In genomic region chr8:121027787-121028186, GRCm38 (mm10) we compare ENCODE assay signal across 8 mouse cellular contexts. TPM values are rescaled to one million over a fixed set of nuclear protein-coding genes. Genes with fewer than 3 reads are reported as not detected.
DNase-seq lines count a peak whose midpoint lies in the region; ATAC-seq and TF ChIP-seq lines count a peak whose summit lies in the region.

No protein-coding gene starts in this region.

- WGBS in hindbrain, postnatal 0 days = 43% methylated on average over 13 of the region's 13 CpGs
- 46% methylated on average over 13 of the region's 13 CpGs for WGBS in hindbrain, embryonic 12.5 days
- WGBS in lung, postnatal 0 days = 6% methylated on average over 13 of the region's 13 CpGs
- 35% methylated on average over 13 of the region's 13 CpGs for WGBS in forebrain, postnatal 0 days
- 49% methylated on average over 13 of the region's 13 CpGs for WGBS in hindbrain, embryonic 10.5 days

- H3K9ac ChIP-seq in hindbrain, postnatal 0 days (replicated peaks; ENCODE audit: low read length) = no peak overlapping the region
- no peak overlapping the region for H3K9ac ChIP-seq in hindbrain, embryonic 12.5 days
- no peak overlapping the region for H3K9ac ChIP-seq in lung, postnatal 0 days (replicated peaks; ENCODE audit: low read depth)
- no peak overlapping the region for H3K9ac ChIP-seq in forebrain, postnatal 0 days

- H3K9me3 ChIP-seq in hindbrain, postnatal 0 days (ENCODE audit: low read length) = no peaks in the 10 kb centered on the region
- no peaks in the 10 kb centered on the region for H3K9me3 ChIP-seq in hindbrain, embryonic 12.5 days (replicated peaks)
- H3K9me3 ChIP-seq in lung, postnatal 0 days (ENCODE audit: low read length) = no peaks in the 10 kb centered on the region
- H3K9me3 ChIP-seq in forebrain, postnatal 0 days (ENCODE audit: low read length) = no peaks in the 10 kb centered on the region
- H3K9me3 ChIP-seq in hindbrain, embryonic 10.5 days = no peaks in the 10 kb centered on the region

- no peak for TF ChIP-seq CTCF in hindbrain, postnatal 0 days (IDR thresholded peaks at IDR 0.05; ENCODE audit: low read depth)
- no peak for TF ChIP-seq CTCF in lung, postnatal 0 days (IDR thresholded peaks at IDR 0.05)
- no peak for TF ChIP-seq CTCF in forebrain, postnatal 0 days (IDR thresholded peaks at IDR 0.05; ENCODE audit: low read depth)

- H3K4me3 ChIP-seq in hindbrain, postnatal 0 days (ENCODE audit: low read length) = no peak overlapping the region
- H3K4me3 ChIP-seq in hindbrain, embryonic 12.5 days = no peak overlapping the region
- no peak overlapping the region for H3K4me3 ChIP-seq in lung, postnatal 0 days (ENCODE audit: low read depth, low read length)
- H3K4me3 ChIP-seq in forebrain, postnatal 0 days (ENCODE audit: low read depth, low read length) = no peak overlapping the region
- H3K4me3 ChIP-seq in hindbrain, embryonic 10.5 days = no peak overlapping the region

- TF ChIP-seq EP300 in lung, postnatal 0 days (IDR thresholded peaks at IDR 0.05) = no peak

- ATAC-seq in hindbrain, postnatal 0 days = no peak
- ATAC-seq in hindbrain, embryonic 12.5 days (ENCODE audit: low FRiP score) = no peak
- no peak for ATAC-seq in lung, postnatal 0 days
- no peak for ATAC-seq in forebrain, postnatal 0 days

- H3K36me3 ChIP-seq in hindbrain, postnatal 0 days (ENCODE audit: insufficient read depth, low read length) = no peaks in the 10 kb centered on the region
- H3K36me3 ChIP-seq in hindbrain, embryonic 12.5 days = no peaks in the 10 kb centered on the region
- no peaks in the 10 kb centered on the region for H3K36me3 ChIP-seq in lung, postnatal 0 days (ENCODE audit: insufficient read depth, low read length)
- H3K36me3 ChIP-seq in forebrain, postnatal 0 days (ENCODE audit: insufficient read depth) = no peaks in the 10 kb centered on the region
- H3K36me3 ChIP-seq in hindbrain, embryonic 10.5 days = no peaks in the 10 kb centered on the region

- H3K4me1 ChIP-seq in hindbrain, postnatal 0 days (ENCODE audit: insufficient read depth, low read length) = 0 out of 2 replicates have a peak, but pooled peaks cover 4% of the 10 kb centered on the region
- peaks cover 7% of the 10 kb centered on the region for H3K4me1 ChIP-seq in hindbrain, embryonic 12.5 days
- no peaks in the 10 kb centered on the region for H3K4me1 ChIP-seq in lung, postnatal 0 days (ENCODE audit: insufficient read depth, low read depth, low read length)
- H3K4me1 ChIP-seq in forebrain, postnatal 0 days (ENCODE audit: insufficient read depth) = no peaks in the 10 kb centered on the region
- H3K4me1 ChIP-seq in hindbrain, embryonic 10.5 days (replicated peaks) = peaks cover 14% of the 10 kb centered on the region

- H3K27ac ChIP-seq in hindbrain, postnatal 0 days = no peak overlapping the region
- H3K27ac ChIP-seq in hindbrain, embryonic 12.5 days = no peak overlapping the region
- no peak overlapping the region for H3K27ac ChIP-seq in lung, postnatal 0 days (ENCODE audit: low read length)
- H3K27ac ChIP-seq in forebrain, postnatal 0 days (ENCODE audit: low read depth, low read length) = no peak overlapping the region
- no peak overlapping the region for H3K27ac ChIP-seq in hindbrain, embryonic 10.5 days

- intact Hi-C loops in heart, postnatal 14 days (cut with DNase I) = no loop called here

- H3K4me2 ChIP-seq in hindbrain, postnatal 0 days (ENCODE audit: low read depth, low read length) = no peak overlapping the region
- no peak overlapping the region for H3K4me2 ChIP-seq in hindbrain, embryonic 12.5 days (replicated peaks)
- no peak overlapping the region for H3K4me2 ChIP-seq in lung, postnatal 0 days (replicated peaks; ENCODE audit: low read depth, low read length)
- H3K4me2 ChIP-seq in forebrain, postnatal 0 days (ENCODE audit: low read depth) = no peak overlapping the region

- DNase-seq in hindbrain, postnatal 0 days (ENCODE audit: low spot score) = peak; percentile 8
- DNase-seq in embryo, embryonic 10.5 days (ENCODE audit: low spot score) = peak; percentile 44
- DNase-seq in heart, postnatal 14 days = peak; percentile 58 to 66
- peak; percentile 35 for DNase-seq in lung, postnatal 0 days (ENCODE audit: low spot score)
- no peak for DNase-seq in forebrain, postnatal 0 days
- DNase-seq in hindbrain, embryonic 10.5 days (ENCODE audit: low spot score) = no peak
- no peak for DNase-seq in retina, embryonic 14.5 days (ENCODE audit: low spot score)

- H3K27me3 ChIP-seq in hindbrain, postnatal 0 days (ENCODE audit: insufficient read depth, low read length) = no peaks in the 10 kb centered on the region
- H3K27me3 ChIP-seq in hindbrain, embryonic 12.5 days = peaks cover 22% of the 10 kb centered on the region
- H3K27me3 ChIP-seq in lung, postnatal 0 days (replicated peaks; ENCODE audit: insufficient read depth, low read length) = no peaks in the 10 kb centered on the region; the same call in 1 of the 2 replicates
- no peaks in the 10 kb centered on the region for H3K27me3 ChIP-seq in forebrain, postnatal 0 days (ENCODE audit: insufficient read depth, low read length)
- H3K27me3 ChIP-seq in hindbrain, embryonic 10.5 days (ENCODE audit: insufficient read depth, poor library complexity, severe bottlenecking) = peaks cover 64% of the 10 kb centered on the region

RNA-seq across cellular contexts. Expression of gene Foxf1, which starts 56.4 kb away (rescaled TPM):
- total RNA-seq in hindbrain, postnatal 0 days (2014; rRNA removed) = 1.8 and 1.9 TPM in 2 replicates
- 1.2 and 1.4 TPM in 2 replicates for polyA plus RNA-seq in hindbrain, postnatal 0 days (2015; fragmentation: Nextera tagmentation; extraction: Ambion mirVana)
- polyA plus RNA-seq in hindbrain, embryonic 12.5 days (2016; fragmentation: Nextera tagmentation; extraction: Ambion mirVana) = 2.0 and 3.2 TPM in 2 replicates
- under 1 TPM; 0.17 to 0.22 TPM for total RNA-seq in heart, postnatal 14 days (2021)
- 156 and 194 TPM in 2 replicates for polyA plus RNA-seq in lung, postnatal 0 days (2015; fragmentation: Nextera tagmentation; extraction: Ambion mirVana)
- 1.3 and 2.3 TPM in 2 replicates for total RNA-seq in forebrain, postnatal 0 days (2014; rRNA removed)
- 1.4 and 1.6 TPM in 2 replicates for polyA plus RNA-seq in forebrain, postnatal 0 days (2015; fragmentation: Nextera tagmentation; extraction: Ambion mirVana)
- 3.9 and 4.9 TPM in 2 replicates for polyA plus RNA-seq in hindbrain, embryonic 10.5 days (2016; fragmentation: Nextera tagmentation; extraction: Ambion mirVana)

Comparison
In these comparisons a context has a peak if more than half of its experiments do, and no peak if none do; other contexts are left out.
1. DNase-seq: peak in hindbrain, postnatal 0 days (single experiment), embryo, embryonic 10.5 days (single experiment), heart, postnatal 14 days (2 of 2) and lung, postnatal 0 days (single experiment); none in forebrain, postnatal 0 days (single experiment), hindbrain, embryonic 10.5 days (single experiment) and retina, embryonic 14.5 days (single experiment).
2. RNA of gene Foxf1, which starts 56.4 kb away (polyA plus RNA-seq): 156 to 194 TPM in lung, postnatal 0 days; 3.9 to 4.9 TPM in hindbrain, embryonic 10.5 days, 2.0 to 3.2 TPM in hindbrain, embryonic 12.5 days, 1.2 to 1.4 TPM in hindbrain, postnatal 0 days and 1.4 to 1.6 TPM in forebrain, postnatal 0 days; every median in the first group is over 10 times any median in the second.